Mouse (Mus musculus): ENCODE measurements around the gene Tpk1.
"Not testable (repeated sequence)": the region's sequence is repeated elsewhere in the genome, so short reads cannot be mapped to it uniquely, and the experiment has no call there.

Tpk1 gene

DNA sequence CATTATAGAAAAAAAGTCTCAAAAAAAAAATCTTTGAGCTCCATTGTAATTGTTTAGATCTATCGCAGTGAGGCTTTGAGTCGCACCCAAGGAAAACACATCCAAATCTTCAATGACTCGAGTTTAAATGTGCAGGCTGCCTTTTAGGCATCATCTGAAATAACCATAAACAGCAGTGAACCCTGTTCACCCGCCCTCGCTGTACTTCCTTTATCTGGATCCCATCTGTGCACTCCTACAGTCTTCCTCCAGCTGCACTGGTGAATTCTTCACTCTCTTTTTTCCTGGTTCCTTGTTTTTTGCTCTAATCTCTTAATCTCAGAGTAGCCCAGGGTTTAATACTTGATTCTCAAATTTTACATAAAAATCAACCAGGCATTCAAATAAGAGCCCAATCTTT, 23.7 kb downstream of the Tpk1 start:
- no peak for DNase-seq (ENCODE audit: low read depth, low spot score)

- no peak for DNase-seq (ENCODE audit: low read depth, low spot score)
These were observed 25.5 kb downstream of the Tpk1 start for GRCm38 (mm10) chr6:43640621-43641020.

GRCm38 (mm10) chr6:43638865-43639264, 27.2 kb downstream of the Tpk1 start:
- no peak for DNase-seq (ENCODE audit: low read depth, low spot score)

- no peak for DNase-seq (ENCODE audit: low read depth, low spot score)
These were observed 28.0 kb downstream of the Tpk1 start for GRCm38 (mm10) chr6:43638119-43638518.

DNA sequence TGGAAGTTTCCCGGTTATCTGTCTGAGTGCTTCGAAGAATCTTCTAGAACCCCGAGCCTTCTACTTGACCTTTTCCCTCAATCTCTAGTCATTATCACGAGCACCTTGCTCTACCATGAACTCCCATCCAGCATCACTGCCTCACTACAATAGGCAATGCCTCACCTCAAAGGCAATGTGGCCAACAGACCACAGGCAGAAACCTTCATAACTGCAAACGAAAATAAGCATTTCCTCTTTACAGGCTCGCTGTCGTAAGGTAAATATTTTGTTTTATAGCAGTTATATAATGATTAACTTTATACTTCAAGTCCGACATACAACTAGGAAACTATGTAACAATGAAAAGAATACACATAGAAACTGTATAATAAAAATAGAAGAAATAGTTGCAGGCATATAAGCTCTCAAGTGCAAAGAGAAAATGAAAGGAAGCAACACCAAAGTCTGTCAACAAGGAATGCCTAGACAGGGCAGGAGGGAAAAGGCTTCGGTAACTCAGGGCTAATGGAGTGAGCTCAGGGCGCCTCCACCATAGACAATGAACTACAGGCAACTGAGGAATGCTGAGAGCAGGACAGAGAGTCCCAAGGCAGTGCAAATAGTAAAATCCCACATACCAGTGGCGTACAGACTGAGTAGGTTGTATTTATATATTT, 29.0 kb downstream of the Tpk1 start:
- no peak for DNase-seq (ENCODE audit: low read depth, low spot score)

- no peak for DNase-seq (ENCODE audit: low read depth, low spot score)
These were observed 32.6 kb downstream of the Tpk1 start for GRCm38 (mm10) chr6:43633308-43633963.

DNA sequence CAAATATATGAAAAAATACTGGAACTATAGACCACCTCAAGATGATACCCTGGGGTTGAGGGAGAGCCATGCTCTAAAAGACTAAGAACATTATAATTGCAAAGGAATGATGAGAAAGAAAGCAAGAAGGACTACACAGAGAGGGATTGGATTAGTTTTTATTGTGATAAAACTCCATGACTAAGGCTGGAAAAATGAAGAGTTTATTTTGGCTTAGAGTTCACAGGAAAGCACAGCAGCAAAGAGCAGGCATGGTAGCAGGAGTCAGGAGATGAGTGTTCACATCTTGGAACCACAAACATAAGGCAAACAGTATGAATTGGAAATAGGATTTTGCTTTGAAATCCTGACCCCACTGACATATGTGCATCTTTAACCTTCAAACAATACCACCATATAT, 33.2 kb downstream of the Tpk1 start:
- DNase-seq (ENCODE audit: low read depth, low spot score): no peak

DNA sequence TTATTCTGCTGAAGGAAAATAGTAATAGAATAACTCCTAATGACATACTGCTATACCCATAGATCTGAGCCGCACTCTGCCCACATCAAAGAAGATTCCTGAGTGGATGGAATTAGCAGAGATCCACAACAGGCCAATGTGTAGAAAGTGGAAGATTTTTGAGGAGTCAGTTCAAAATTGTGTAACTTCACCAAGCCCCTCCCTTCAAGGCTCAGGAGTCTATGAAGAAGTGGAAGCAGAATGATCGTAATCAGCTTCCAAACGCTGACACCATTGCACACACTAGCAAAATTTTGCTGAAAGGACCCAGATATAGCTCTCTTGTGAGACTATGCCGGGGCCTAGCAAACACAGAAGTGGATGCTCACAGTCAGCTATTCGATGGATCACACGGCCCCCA, 42.6 kb downstream of the Tpk1 start:
- DNase-seq (ENCODE audit: low read depth, low spot score): not testable (repeated sequence)

DNA sequence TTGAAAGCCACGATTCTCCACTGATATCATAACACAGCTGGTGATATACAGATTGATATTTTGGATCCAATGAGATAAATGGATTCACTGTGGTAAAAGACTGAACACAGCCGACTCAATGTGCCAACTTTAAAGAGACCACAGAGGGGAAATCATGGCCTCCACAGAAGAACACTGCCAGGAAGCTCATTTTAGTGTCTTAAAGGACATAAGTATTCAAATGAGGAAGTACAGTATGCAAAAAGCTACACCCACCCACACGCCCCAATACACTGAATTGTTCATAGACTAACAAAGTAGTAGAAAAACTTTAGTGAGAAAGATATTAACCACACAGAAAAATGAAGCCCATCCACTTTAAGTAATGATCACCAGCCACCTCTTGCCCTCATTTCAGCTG, 46.8 kb downstream of the Tpk1 start:
- no peak for DNase-seq (ENCODE audit: low read depth, low spot score)

- DNase-seq (ENCODE audit: low read depth, low spot score): no peak
These were observed 54.3 kb downstream of the Tpk1 start for GRCm38 (mm10) chr6:43611770-43612169.

GRCm38 (mm10) chr6:43590841-43591541, 75.1 kb downstream of the Tpk1 start:
- DNase-seq (ENCODE audit: low read depth, low spot score): no peak

- no peak for DNase-seq (ENCODE audit: low read depth, low spot score)
These were observed 80.8 kb downstream of the Tpk1 start for GRCm38 (mm10) chr6:43585274-43585673.

GRCm38 (mm10) chr6:43581809-43582208, 84.3 kb downstream of the Tpk1 start:
- no peak for DNase-seq (ENCODE audit: low read depth, low spot score)

- no peak for DNase-seq (ENCODE audit: low read depth, low spot score)
These were observed 98.2 kb downstream of the Tpk1 start for GRCm38 (mm10) chr6:43567885-43568284.

DNA sequence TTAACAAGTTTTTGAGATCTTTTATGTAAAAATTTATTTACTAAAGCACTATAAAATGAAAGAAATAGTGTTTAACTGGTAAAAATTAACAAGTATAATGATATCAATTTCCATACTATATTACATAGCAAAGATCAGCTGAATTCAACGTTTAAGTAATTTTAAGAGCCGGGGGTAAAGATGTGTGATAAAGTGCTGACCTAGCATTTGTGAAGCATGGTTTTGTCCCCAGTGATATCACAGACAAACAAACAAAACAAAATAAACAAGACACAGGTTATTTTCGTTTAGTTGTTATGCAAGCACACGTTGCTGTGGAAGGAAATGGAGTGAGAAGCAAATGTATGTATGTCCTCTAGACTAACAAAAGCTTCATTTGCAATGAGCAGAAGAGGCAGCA, 103.6 kb downstream of the Tpk1 start:
- DNase-seq (ENCODE audit: low read depth, low spot score): no peak

GRCm38 (mm10) chr6:43551410-43551809, 114.7 kb downstream of the Tpk1 start:
- no peak for DNase-seq (ENCODE audit: low read depth, low spot score)

DNA sequence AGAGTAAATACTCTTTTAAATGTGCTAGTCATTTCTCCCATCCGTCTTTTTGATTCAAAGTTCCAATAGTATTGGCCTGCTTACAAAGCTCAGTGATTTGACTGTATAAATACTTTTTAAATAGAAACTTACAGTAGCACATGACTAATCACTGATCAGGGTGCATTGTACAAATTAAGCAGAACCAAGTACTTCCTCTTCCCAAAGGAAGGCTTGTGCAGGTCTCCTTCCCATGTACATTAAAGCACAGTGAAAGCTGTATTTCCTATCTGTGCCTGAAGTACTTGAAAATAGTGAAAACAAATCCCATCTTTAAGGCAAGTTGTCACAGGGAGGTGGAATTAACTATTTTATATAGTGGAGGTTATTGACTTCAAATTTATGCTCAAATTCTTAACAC, 119.5 kb downstream of the Tpk1 start:
- no peak for DNase-seq (ENCODE audit: low read depth, low spot score)

- DNase-seq (ENCODE audit: low read depth, low spot score): no peak
These were observed 128.7 kb downstream of the Tpk1 start for GRCm38 (mm10) chr6:43537252-43537870.

GRCm38 (mm10) chr6:43535459-43535858, 130.6 kb downstream of the Tpk1 start:
- DNase-seq (ENCODE audit: low read depth, low spot score): no peak

DNA sequence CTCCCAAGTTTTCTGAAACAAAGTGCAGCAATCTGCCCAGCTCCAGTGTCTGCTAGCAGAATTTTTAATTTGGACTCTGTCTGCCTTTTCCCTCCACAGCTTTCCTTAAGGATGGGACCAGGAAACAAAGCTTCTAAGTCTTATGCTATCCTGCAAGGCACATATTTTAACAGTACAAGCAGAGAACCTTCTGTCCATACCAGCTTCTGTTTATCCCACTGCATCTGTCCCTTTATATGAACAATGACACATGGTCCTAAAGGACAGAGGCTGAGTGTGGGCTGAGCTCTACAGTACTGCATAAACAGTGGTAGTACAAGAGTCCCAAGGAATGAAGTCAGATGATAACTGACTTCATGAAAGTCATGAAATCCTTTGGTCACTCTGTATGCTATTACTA, 132.8 kb downstream of the Tpk1 start:
- no peak for DNase-seq (ENCODE audit: low read depth, low spot score)

GRCm38 (mm10) chr6:43532822-43533221, 133.3 kb downstream of the Tpk1 start:
- DNase-seq (ENCODE audit: low read depth, low spot score): no peak

DNA sequence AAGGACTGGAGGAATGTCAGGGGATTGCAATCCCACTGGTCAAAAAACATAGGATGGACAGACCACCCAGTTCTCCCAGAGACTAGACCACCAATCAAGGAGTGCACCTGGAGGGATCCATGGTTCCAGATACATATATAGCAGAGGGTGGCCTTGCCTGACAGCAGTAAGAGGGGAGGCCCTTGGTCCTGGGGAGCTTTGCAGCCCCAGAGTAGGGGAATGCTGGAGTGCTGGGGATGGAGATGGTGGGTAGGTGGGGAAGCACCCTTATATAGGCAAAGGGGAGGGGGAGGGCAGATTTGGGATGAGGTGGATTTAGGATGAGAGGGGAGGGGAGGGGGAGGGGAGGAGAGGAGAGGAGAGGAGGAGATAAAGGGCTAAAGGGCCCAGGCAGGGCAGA, 134.1 kb downstream of the Tpk1 start:
- DNase-seq (ENCODE audit: low read depth, low spot score): no peak

DNA sequence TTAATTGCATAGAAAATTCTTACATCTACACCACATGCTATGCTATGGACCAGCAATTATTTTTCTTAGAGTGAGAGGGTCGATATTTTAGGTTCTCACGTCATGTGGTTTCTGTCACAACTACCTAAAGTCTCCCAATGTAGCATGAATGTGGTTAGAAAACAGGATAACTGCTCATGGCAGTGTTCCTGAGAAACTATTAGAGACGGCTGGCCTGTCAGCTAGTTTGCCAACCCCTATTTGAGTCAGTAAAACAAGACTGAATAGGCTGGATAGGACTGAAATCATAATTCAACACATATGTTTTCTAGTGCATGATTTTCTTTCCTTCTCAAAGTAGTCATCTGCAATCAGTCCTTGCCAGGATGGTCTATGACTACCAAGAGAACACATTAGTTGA, 137.1 kb downstream of the Tpk1 start:
- no peak for DNase-seq (ENCODE audit: low read depth, low spot score)
